Mouse (Mus musculus): ENCODE measurements around the gene B4galnt3.

- TF ChIP-seq CTCF (IDR thresholded peaks at IDR 0.05; ENCODE audit: borderline replicate concordance, insufficient read depth, low read depth, low read length) (no peak), POLR2A (IDR thresholded peaks at IDR 0.05; ENCODE audit: borderline replicate concordance, insufficient read depth, low read length) (no peak)
Measured at GRCm38 (mm10) chr6:120288541-120288940, 5.8 kb downstream of the B4galnt3 start.

Data from cerebellum, adult 2 months (tissue).